In the genomic region with DNA sequence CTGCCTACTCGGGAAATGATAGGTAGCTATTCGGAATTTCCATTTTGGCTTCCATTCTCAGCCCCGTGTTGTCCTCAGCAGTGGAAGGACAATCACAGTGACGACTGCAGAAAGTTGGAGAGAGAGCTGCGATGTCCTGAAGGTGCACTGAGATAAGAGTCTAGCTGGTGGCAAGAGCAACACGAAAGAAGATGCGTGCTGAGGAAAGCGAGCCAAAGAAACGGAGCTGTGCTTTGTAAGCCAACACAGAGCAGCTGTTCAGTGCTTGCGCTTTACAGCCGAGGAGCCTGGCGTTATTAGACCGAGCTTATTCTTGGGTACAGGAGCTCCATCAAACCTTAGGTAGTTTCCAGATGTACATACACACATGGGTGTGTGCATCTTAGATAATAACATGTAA, we compare ENCODE assay signal across 27 mouse cellular contexts. TPM values are rescaled to one million over a fixed set of nuclear protein-coding genes. Genes with fewer than 3 reads are reported as not detected.
DNase-seq lines count a peak whose midpoint lies in the region; ATAC-seq lines count a peak whose summit lies in the region.
"Had no signal": no experiment of that assay in that cellular context is flagged by ENCODE, and none has a peak within 500 bp of the region (broad histone marks: within the 10 kb centered on the region; RNA-seq: fewer than 3 reads in every experiment).

No protein-coding gene starts in this region.

- no peaks in the 10 kb centered on the region for H3K27me3 ChIP-seq in forebrain, embryonic 14.5 days (replicated peaks; ENCODE audit: control insufficient read depth, insufficient read depth, low read length)
- H3K27me3 ChIP-seq in forebrain, embryonic 16.5 days (replicated peaks; ENCODE audit: control insufficient read depth, insufficient read depth, low read length): no peaks in the 10 kb centered on the region
- H3K27me3 ChIP-seq in heart, embryonic 11.5 days (ENCODE audit: control insufficient read depth, insufficient read depth, low read length): no peaks in the 10 kb centered on the region
- H3K27me3 ChIP-seq: CH12.LX; embryonic facial prominence, embryonic 13.5 days; forebrain, embryonic 12.5 days; hindbrain, embryonic 12.5 days; hindbrain, embryonic 15.5 days; Patski had no signal

- H3K27ac ChIP-seq in forebrain, embryonic 14.5 days (ENCODE audit: low read depth, low read length): no peak overlapping the region
- H3K27ac ChIP-seq in forebrain, embryonic 16.5 days (ENCODE audit: low read length): no peak overlapping the region
- no peak overlapping the region for H3K27ac ChIP-seq in heart, embryonic 11.5 days (ENCODE audit: low read depth, low read length)
- H3K27ac ChIP-seq: embryonic facial prominence, embryonic 10.5 days; embryonic facial prominence, embryonic 13.5 days; forebrain, embryonic 12.5 days; heart, adult 2 months; heart, embryonic 10.5 days; hindbrain, embryonic 12.5 days; hindbrain, embryonic 15.5 days had no signal

- no peak overlapping the region for H3K4me3 ChIP-seq in forebrain, embryonic 14.5 days (ENCODE audit: low read depth, low read length)
- no peak overlapping the region for H3K4me3 ChIP-seq in forebrain, embryonic 16.5 days (replicated peaks; ENCODE audit: low read length)
- H3K4me3 ChIP-seq in heart, embryonic 11.5 days (ENCODE audit: low read depth, low read length): no peak overlapping the region
- H3K4me3 ChIP-seq: embryonic facial prominence, embryonic 10.5 days; embryonic facial prominence, embryonic 13.5 days; erythroblast, embryonic 14.5 days; forebrain, embryonic 12.5 days; heart, adult 2 months; heart, embryonic 10.5 days; hindbrain, embryonic 12.5 days; hindbrain, embryonic 15.5 days had no signal

- H3K9me3 ChIP-seq in forebrain, embryonic 14.5 days (replicated peaks; ENCODE audit: control insufficient read depth, low read length): 0 out of 2 replicates have a peak, but pooled peaks cover 2% of the 10 kb centered on the region
- no peaks in the 10 kb centered on the region for H3K9me3 ChIP-seq in forebrain, embryonic 16.5 days (ENCODE audit: control insufficient read depth, low read length)
- H3K9me3 ChIP-seq in heart, embryonic 11.5 days (replicated peaks; ENCODE audit: control insufficient read depth, low read length): no peaks in the 10 kb centered on the region
- H3K9me3 ChIP-seq: embryonic facial prominence, embryonic 10.5 days; embryonic facial prominence, embryonic 13.5 days; forebrain, embryonic 12.5 days; G1E; heart, embryonic 10.5 days; hindbrain, embryonic 12.5 days; hindbrain, embryonic 15.5 days had no signal

- no peak overlapping the region for H3K4me2 ChIP-seq in forebrain, embryonic 14.5 days (ENCODE audit: low read length)
- no peak overlapping the region for H3K4me2 ChIP-seq in forebrain, embryonic 16.5 days (ENCODE audit: low read length)
- H3K4me2 ChIP-seq in heart, embryonic 11.5 days: no peak overlapping the region
- H3K4me2 ChIP-seq: embryonic facial prominence, embryonic 13.5 days; forebrain, embryonic 12.5 days; hindbrain, embryonic 12.5 days; hindbrain, embryonic 15.5 days had no signal

- 82% methylated on average over 13 of the region's 13 CpGs for WGBS in forebrain, embryonic 14.5 days
- WGBS in forebrain, embryonic 16.5 days: 80% methylated on average over 13 of the region's 13 CpGs
- 74% methylated on average over 13 of the region's 13 CpGs for WGBS in heart, embryonic 11.5 days (ENCODE audit: insufficient replicate concordance)

- H3K4me1 ChIP-seq in forebrain, embryonic 14.5 days (ENCODE audit: control insufficient read depth, insufficient read depth, low read length): no peaks in the 10 kb centered on the region
- H3K4me1 ChIP-seq in forebrain, embryonic 16.5 days (replicated peaks; ENCODE audit: control insufficient read depth, insufficient read depth, low read length): peaks cover 5% of the 10 kb centered on the region; the same call in 1 of the 2 replicates
- peaks cover 4% of the 10 kb centered on the region; the same call in 1 of the 2 replicates for H3K4me1 ChIP-seq in heart, embryonic 11.5 days (ENCODE audit: control insufficient read depth, insufficient read depth, low read length)
- H3K4me1 ChIP-seq: forebrain, embryonic 12.5 days; hindbrain, embryonic 12.5 days; hindbrain, embryonic 15.5 days had no signal

- H3K9ac ChIP-seq in forebrain, embryonic 14.5 days (ENCODE audit: low read length): no peak overlapping the region
- H3K9ac ChIP-seq in forebrain, embryonic 16.5 days (replicated peaks; ENCODE audit: low read depth, low read length): no peak overlapping the region
- H3K9ac ChIP-seq in heart, embryonic 11.5 days (ENCODE audit: low read depth, low read length): no peak overlapping the region
- H3K9ac ChIP-seq: embryonic facial prominence, embryonic 13.5 days; forebrain, embryonic 12.5 days; hindbrain, embryonic 12.5 days; hindbrain, embryonic 15.5 days had no signal

- peak; percentile 48; the same call in 1 of the 2 replicates for ATAC-seq in forebrain, embryonic 14.5 days
- no peak for ATAC-seq in forebrain, embryonic 16.5 days
- ATAC-seq in heart, embryonic 11.5 days (replicated peaks; ENCODE audit: insufficient number of reproducible peaks, low FRiP score, low TSS enrichment): no peak
- ATAC-seq: intestine, postnatal 0 days; Patski had no signal

- peak; percentile 48 for DNase-seq in forebrain, embryonic 14.5 days (ENCODE audit: low spot score)
- DNase-seq in heart, adult 11 months: peak; percentile 91
- peak; percentile 48 to 57 for DNase-seq in right cerebral cortex, postnatal 10 days (ENCODE audit: low spot score in 2 of 2)
- DNase-seq in right cerebral cortex, adult 18-20 months: no peak
- DNase-seq in embryo, embryonic 10.5 days (ENCODE audit: low spot score): no peak
- DNase-seq: adrenal gland, postnatal 10 days; adrenal gland, postnatal 36 days; B cell, adult 2 months; cerebellum, adult 11-12 months; cerebellum, adult 9-10 months; cerebellum, postnatal 25 days; embryo, embryonic 11 days; gastrocnemius, postnatal 25 days; heart, adult 2 months had no signal

- H3K36me3 ChIP-seq in forebrain, embryonic 14.5 days (ENCODE audit: control insufficient read depth, insufficient read depth, low read length): no peaks in the 10 kb centered on the region
- H3K36me3 ChIP-seq in forebrain, embryonic 16.5 days (ENCODE audit: control insufficient read depth, insufficient read depth): no peaks in the 10 kb centered on the region
- no peaks in the 10 kb centered on the region for H3K36me3 ChIP-seq in heart, embryonic 11.5 days (ENCODE audit: control insufficient read depth, insufficient read depth, low read length)
- H3K36me3 ChIP-seq: embryonic facial prominence, embryonic 13.5 days; forebrain, embryonic 12.5 days; hindbrain, embryonic 12.5 days; hindbrain, embryonic 15.5 days had no signal

RNA-seq across cellular contexts. Expression of gene Slc25a13, which starts 23.1 kb away (rescaled TPM):
- 11.1 and 11.8 TPM in 2 replicates for polyA plus RNA-seq in forebrain, embryonic 14.5 days (2014; fragmentation: Nextera tagmentation; extraction: Ambion mirVana)
- 7.9 and 10.2 TPM in 2 replicates for polyA plus RNA-seq in forebrain, embryonic 16.5 days (2015; fragmentation: Nextera tagmentation; extraction: Ambion mirVana)
- 59.4 and 67.0 TPM in 2 replicates for polyA plus RNA-seq in heart, embryonic 11.5 days (2014; fragmentation: Nextera tagmentation; extraction: Ambion mirVana)

Comparison
In these comparisons a context has a peak if more than half of its experiments do, and no peak if none do; other contexts are left out.
1. DNase-seq: peak in forebrain, embryonic 14.5 days (single experiment), heart, adult 11 months (single experiment) and right cerebral cortex, postnatal 10 days (2 of 2); none in right cerebral cortex, adult 18-20 months (single experiment) and embryo, embryonic 10.5 days (single experiment).